Mouse (Mus musculus) myocyte (in vitro differentiated cells): ENCODE measurements at regions not wholly inside any gene's neighbourhood (a gene's known extent, or its start where the extent isn't known, plus 50 kb on each side); places are given as distances from the start of the nearest gene placed in this dataset.

ENCODE experiments used
- CEBPB ChIP-seq: IDR thresholded peaks from 2 replicates; pipeline ENCODE4 v1.6.1; 2011; ENCODE audit warnings: mild to moderate bottlenecking, moderate library complexity; ENCODE audit not compliant: poor library complexity, insufficient read depth, severe bottlenecking
- POLR2A ChIP-seq: IDR thresholded peaks from one replicate; pipeline ENCODE4 v1.6.1; 2011; ENCODE audit warnings: low read depth, mild to moderate bottlenecking, control low read depth, moderate library complexity; ENCODE audit not compliant: insufficient read length
- SRF ChIP-seq: IDR thresholded peaks from one replicate; pipeline ENCODE4 v1.6.1; 2011; ENCODE audit warnings: low read depth; ENCODE audit not compliant: control insufficient read depth, insufficient read length
- USF1 ChIP-seq: IDR thresholded peaks from one replicate; pipeline ENCODE4 v1.6.1; 2011; ENCODE audit warnings: low read depth, mild to moderate bottlenecking, control low read depth, moderate library complexity

GRCm38 (mm10) chr6:52401404-52401803 is 88.1 kb downstream of the Evx1 start:
- TF ChIP-seq USF1 (no peak), CEBPB (no peak), POLR2A (no peak), SRF (no peak)
